Mouse (Mus musculus) limb, embryonic 14.5 days (tissue): ENCODE results near the gene Cntn6. TPM values are rescaled to one million over a fixed set of nuclear protein-coding genes. Genes with fewer than 3 reads are reported as not detected.

Experiments
- ATAC-seq: fragments of 200-750 bp; cut with Nextera tagmentation; 2 replicates; pipeline ENCODE4 v1.8.0; 2017; ENCODE audit warnings: low read depth, moderate number of reproducible peaks, moderate TSS enrichment; ENCODE audit not compliant: low FRiP score
- DNase-seq: peaks from one replicate; pipeline ENCODE4 v3.0.0-alpha.2; 2015; ENCODE audit warnings: low spot score
- H3K27ac ChIP-seq: fragments of 300-500 bp; sonication (generic); replicated peaks from 2 replicates; pipeline ENCODE4 v1.5.1; 2014; ENCODE audit warnings: low read depth, mild to moderate bottlenecking, low read length, moderate library complexity, mixed read lengths
- H3K27me3 ChIP-seq: fragments of 300-500 bp; sonication (generic); 2 replicates; pipeline ENCODE4 v1.6.1; 2014; ENCODE audit warnings: low read length, mixed read lengths; ENCODE audit not compliant: control insufficient read depth, insufficient read depth
- H3K36me3 ChIP-seq: fragments of 300-500 bp; sonication (generic); 2 replicates; pipeline ENCODE4 v1.6.1; 2014; ENCODE audit warnings: mild to moderate bottlenecking, low read length, moderate library complexity, mixed read lengths; ENCODE audit not compliant: control insufficient read depth, insufficient read depth
- H3K4me1 ChIP-seq: fragments of 300-500 bp; sonication (generic); 2 replicates; pipeline ENCODE4 v1.6.1; 2014; ENCODE audit warnings: antibody characterized with exemption, low read length, mixed read lengths; ENCODE audit not compliant: control insufficient read depth, insufficient read depth
- H3K4me2 ChIP-seq: fragments of 300-500 bp; sonication (generic); replicated peaks from 2 replicates; pipeline ENCODE4 v1.6.1; 2014; ENCODE audit warnings: low read depth, mild to moderate bottlenecking, low read length, moderate library complexity; ENCODE audit not compliant: severe bottlenecking
- H3K4me3 ChIP-seq: fragments of 300-500 bp; sonication (generic); replicated peaks from 2 replicates; pipeline ENCODE4 v1.5.1; 2014; ENCODE audit warnings: low read length
- H3K9ac ChIP-seq: fragments of 300-500 bp; sonication (generic); 2 replicates; pipeline ENCODE4 v1.6.1; 2014; ENCODE audit warnings: mild to moderate bottlenecking, low read depth, low read length, moderate library complexity; ENCODE audit not compliant: severe bottlenecking
- H3K9me3 ChIP-seq: fragments of 300-500 bp; sonication (generic); 2 replicates; pipeline ENCODE4 v1.6.1; 2016; ENCODE audit warnings: low read length; ENCODE audit not compliant: control insufficient read depth
- POLR2A ChIP-seq: fragments of 200-500 bp; IDR thresholded peaks from 2 replicates; pipeline ENCODE4 v1.8.0; 2012; ENCODE audit warnings: inconsistent platforms, mild to moderate bottlenecking, moderate library complexity, borderline replicate concordance; ENCODE audit not compliant: insufficient read depth, insufficient read length; ENCODE audit errors: extremely low read depth
- WGBS: fragments of 180-500 bp; shearing (Covaris S2); extraction: QIAGEN DNeasy Blood & Tissue Kit; methylation state at CpG from one replicate; pipeline ENCODE4 v1.1.7; 2014; 5-methylcytosine and 5-hydroxymethylcytosine counted together
- polyA plus RNA-seq, 2 experiments: library from polyadenylated mRNA; depleted of rRNA in 1 of 2; stranded (reverse) in 1 of 2; unstranded in 1 of 2; fragments of >200 nt; fragmentation: Nextera tagmentation in 1 of 2; extraction: Ambion mirVana in 1 of 2; gene quantifications; 2 replicates each; pipeline versions ENCODE4 v1.2.1 to v1.2.3; 2012 to 2014

Cntn6 gene
- polyA plus RNA-seq, 2 experiments = 0.56 to 0.64 TPM

DNA sequence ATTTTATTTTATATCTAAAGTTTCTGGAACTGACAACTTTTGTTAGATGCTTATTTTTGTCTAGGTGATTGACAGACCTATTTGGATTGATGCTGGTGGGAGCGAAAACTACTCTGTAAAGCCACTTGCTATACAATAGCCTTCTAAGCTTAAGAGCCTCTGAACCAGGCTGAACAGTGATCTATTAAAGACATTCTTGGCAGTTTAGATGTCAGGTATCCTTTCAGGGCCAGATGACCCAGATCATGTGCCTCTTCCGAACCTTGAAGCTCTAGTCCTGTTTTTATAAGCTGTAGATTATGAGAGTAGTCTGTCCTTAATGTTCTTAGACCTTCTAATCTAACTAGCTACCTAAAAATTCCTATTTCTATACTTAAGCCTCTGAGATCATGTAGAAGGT is 3.2 kb downstream of the Cntn6 start:
- Histone ChIP-seq H3K4me1 (no peaks in the 10 kb centered on the region), H3K36me3 (no peaks in the 10 kb centered on the region), H3K4me3 (no peak overlapping the region), H3K4me2 (no peak overlapping the region), H3K9ac (no peak overlapping the region), H3K27me3 (no peaks in the 10 kb centered on the region), H3K27ac (no peak overlapping the region), H3K9me3 (no peaks in the 10 kb centered on the region)
- DNase-seq (no peak), ATAC-seq (no peak)
- no peak for TF ChIP-seq POLR2A
- WGBS = 80% methylated on average over 2 of the region's 2 CpGs

DNA sequence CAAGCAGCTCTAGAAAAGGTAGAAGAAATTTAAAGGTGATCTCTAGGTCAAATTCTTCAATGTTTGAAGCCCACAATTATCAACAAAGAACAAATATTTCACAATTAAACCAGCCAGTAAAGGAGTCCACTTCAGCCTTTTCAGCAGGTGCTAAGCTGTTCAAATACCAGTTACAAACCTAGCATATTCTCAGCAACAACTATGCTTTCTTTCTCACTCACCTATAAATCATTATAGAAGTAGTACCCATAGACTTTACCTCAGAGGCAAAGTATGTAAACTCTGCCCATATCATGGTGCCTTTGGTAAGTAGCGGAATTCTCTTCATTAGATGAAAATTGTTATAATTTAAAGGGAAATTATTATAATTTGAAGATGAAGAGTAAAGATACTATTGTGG is 71.4 kb downstream of the Cntn6 start:
- H3K4me3 ChIP-seq = no peak overlapping the region
- DNase-seq = no peak

DNA sequence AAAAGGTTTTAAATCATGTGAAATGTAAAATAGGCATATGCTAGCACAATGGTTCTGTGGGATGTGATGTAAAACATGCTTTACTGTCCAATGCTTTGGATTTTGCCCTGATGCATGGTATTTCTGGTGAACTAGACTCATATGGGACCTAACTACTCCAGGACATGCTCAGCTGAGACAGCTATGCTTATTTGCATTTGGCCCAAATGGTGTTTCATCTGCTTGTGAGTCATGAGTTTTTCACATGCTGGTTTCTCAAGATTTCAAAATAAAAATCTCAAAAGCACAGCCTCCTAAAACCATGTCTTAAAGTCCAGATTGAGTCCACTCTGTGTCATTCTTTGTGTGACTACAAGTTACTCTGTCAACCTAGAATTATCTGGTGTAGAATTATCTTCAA is 77.0 kb downstream of the Cntn6 start:
- no peak overlapping the region for H3K4me3 ChIP-seq
- TF ChIP-seq POLR2A = no peak
- H3K36me3 ChIP-seq = no peaks in the 10 kb centered on the region
- H3K9me3 ChIP-seq = no peaks in the 10 kb centered on the region
- ATAC-seq = no peak
- no peak overlapping the region for H3K9ac ChIP-seq
- no peak overlapping the region for H3K4me2 ChIP-seq
- H3K27me3 ChIP-seq = no peaks in the 10 kb centered on the region
- no peak for DNase-seq
- H3K27ac ChIP-seq = no peak overlapping the region
- H3K4me1 ChIP-seq = no peaks in the 10 kb centered on the region

More for the DNA sequence above, 71.4 kb downstream of the Cntn6 start:
- no peak for ATAC-seq
- Histone ChIP-seq H3K4me2 (no peak overlapping the region), H3K27me3 (no peaks in the 10 kb centered on the region), H3K36me3 (no peaks in the 10 kb centered on the region), H3K4me1 (no peaks in the 10 kb centered on the region), H3K9me3 (no peaks in the 10 kb centered on the region), H3K27ac (no peak overlapping the region), H3K9ac (no peak overlapping the region)
- no peak for TF ChIP-seq POLR2A
- WGBS = 89% methylated on average over 1 of the region's 1 CpGs

DNA sequence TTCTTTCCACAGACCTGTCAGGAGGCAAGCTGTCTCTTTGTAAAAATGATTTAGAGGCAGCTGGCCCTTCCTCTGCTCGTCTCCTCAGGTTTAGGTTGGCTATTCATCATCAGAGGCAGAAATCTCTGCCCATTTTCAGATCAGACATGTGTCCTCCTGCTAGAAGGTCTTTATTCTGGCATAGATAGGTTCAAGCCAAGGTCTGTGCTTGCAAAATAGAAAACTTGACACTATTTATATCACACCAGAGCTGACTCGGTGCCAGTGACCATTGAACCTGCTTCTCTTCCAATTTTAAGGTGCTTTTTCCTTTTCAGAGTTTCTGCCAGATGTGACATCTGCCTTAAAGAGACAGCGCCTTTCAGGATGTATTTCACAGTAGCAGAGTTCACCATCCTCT is 95.4 kb downstream of the Cntn6 start:
- no peak for TF ChIP-seq POLR2A
- Histone ChIP-seq H3K36me3 (no peaks in the 10 kb centered on the region), H3K9ac (no peak overlapping the region), H3K4me2 (no peak overlapping the region), H3K9me3 (no peaks in the 10 kb centered on the region), H3K4me3 (no peak overlapping the region), H3K4me1 (no peaks in the 10 kb centered on the region), H3K27me3 (no peaks in the 10 kb centered on the region), H3K27ac (no peak overlapping the region)
- WGBS = 53% methylated on average over 3 of the region's 3 CpGs
- DNase-seq (no peak), ATAC-seq (no peak)

DNA sequence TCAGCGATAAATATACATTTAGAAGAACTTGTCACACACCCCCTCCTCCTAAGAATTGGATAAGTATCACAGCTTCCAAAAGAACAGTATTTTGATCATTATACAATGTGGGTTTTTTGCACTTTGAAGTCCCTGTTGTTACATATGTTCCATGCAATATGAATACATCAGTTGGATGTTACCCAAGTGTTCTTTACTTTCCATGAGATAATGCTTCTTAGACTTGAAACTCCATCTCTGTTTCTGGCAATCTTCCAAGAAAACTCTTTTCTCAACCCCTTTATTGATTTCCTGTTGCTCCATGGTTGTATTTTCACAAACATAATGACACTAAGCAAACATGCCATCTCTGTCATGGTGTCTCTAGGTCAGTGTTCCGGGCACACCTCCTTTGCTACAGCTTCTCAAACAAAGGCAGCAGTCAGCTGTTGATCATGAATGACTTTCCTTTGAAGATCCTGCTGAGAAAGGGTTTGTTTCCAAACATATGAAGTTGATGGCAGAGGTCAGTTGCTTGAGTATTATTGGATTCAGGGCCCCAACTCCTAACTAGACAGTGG is 108.3 kb downstream of the Cntn6 start:
- 89% methylated on average over 2 of the region's 2 CpGs for WGBS
- ATAC-seq = no peak
- no peaks in the 10 kb centered on the region for H3K27me3 ChIP-seq
- H3K4me2 ChIP-seq = no peak overlapping the region
- no peak overlapping the region for H3K4me3 ChIP-seq
- DNase-seq = no peak
- H3K36me3 ChIP-seq = no peaks in the 10 kb centered on the region
- no peaks in the 10 kb centered on the region for H3K9me3 ChIP-seq
- H3K4me1 ChIP-seq = no peaks in the 10 kb centered on the region
- H3K9ac ChIP-seq = no peak overlapping the region
- TF ChIP-seq POLR2A = no peak
- H3K27ac ChIP-seq = no peak overlapping the region

DNA sequence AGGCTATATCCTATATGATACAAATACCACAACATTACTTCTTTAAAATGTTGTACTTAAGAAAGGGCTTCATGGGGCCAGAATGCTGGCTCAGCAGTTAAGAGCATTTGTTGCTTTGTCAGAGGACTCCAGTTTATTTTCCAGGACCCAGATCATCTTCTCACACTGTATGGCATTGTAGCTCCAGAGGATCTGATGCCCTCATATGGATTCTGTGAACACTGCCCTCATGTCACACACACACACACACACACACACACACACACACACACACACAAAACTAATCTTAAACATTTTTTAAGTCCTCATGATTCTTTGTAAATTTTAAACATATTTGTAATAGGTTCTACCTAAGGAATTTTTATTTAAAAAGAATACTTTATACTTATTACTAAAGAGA is 110.3 kb downstream of the Cntn6 start:
- Histone ChIP-seq H3K36me3 (no peaks in the 10 kb centered on the region), H3K4me3 (no peak overlapping the region), H3K9me3 (no peaks in the 10 kb centered on the region), H3K4me2 (no peak overlapping the region), H3K27me3 (no peaks in the 10 kb centered on the region), H3K9ac (no peak overlapping the region), H3K27ac (no peak overlapping the region), H3K4me1 (no peaks in the 10 kb centered on the region)
- DNase-seq (no peak), ATAC-seq (no peak)
- TF ChIP-seq POLR2A = no peak
